Mouse (Mus musculus) thymus, postnatal 4 days (tissue): ENCODE results near the gene Klk13.

ENCODE experiments used
- DNase-seq: peaks from one replicate; pipeline ENCODE4 v3.0.0; 2021

Gene Klk13

DNA sequence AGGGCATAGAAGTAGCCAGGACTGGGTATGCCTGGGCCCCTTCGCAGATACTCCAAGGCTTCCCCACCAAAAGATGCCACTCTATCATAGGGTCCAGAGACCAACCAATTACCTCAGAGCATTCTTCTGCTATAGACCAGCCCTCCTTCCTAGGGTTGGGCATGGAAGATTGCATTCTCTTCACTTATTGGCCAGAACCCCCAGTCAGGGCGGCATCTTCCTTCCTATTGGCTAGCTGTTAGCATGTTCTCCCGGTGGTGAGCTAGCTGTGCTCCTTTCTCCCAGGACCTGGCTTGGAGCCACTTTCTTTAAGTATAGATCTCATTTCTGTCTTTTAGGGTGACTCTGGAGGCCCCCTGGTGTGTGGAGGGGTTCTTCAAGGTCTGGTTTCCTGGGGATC is 60.5 kb downstream of the Klk13 start:
- no peak for DNase-seq

DNA sequence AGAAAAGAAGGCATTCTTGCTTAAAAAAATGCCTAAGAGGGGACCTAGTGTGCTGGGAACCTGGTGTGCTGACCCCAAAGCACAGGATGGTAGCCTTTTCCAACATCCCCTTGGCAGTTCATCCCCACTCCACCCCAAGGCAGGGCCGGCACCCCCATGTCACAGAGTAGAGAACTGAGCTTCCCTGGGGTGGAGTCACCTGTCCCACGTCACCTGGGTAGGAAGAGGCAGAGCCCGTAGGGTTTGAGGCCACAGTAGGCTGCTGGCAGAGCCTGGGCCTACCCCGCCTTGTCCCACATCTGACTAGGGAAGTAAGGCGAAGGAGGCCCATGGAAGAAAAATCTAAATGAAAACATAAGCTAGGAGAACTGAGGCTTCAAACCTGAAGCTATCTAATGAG is 62.0 kb downstream of the Klk13 start, which contains the start of gene Klk11:
TSS of gene Klk11 (plus strand) at position 241 of the 400 bp plus-strand sequence.
- no peak for DNase-seq

- DNase-seq = no peak
Measured at GRCm38 (mm10) chr7:43774802-43775201, 62.4 kb downstream of the Klk13 start.

DNA sequence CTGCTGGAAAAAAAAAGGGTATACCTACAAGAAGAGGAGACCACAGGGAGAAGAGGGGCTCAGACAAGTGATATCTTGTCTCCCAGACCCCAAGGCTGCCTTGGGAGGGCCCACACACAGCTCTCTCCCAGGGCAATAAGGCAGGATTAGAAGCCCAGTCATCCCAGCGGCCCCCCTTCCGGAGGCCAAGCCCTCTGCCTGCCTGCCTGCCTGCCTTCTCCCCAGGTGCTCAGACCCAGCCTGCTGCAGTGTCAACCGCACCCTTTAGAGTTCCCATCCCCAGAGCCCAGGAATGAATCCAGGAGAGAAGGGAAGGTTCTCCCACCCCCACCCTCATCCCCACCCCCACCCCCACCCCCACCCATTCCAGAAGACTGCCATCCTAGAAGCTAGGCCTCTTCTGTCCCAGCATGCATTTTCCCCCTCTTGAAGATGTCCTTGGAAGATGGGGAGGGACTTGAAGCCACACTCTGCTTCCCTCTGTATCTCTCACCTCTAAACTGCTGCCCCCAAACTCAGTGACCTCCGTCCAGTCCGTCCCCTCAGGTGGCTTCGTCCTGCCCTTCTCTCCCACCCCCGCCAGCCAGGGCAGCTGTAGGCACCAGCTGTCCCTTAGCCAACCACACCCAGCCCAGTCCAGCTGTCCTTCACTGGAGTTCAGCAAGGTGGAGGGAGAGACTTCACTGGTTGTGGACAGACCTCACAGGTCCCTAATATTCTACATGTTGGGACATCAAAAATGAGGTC is 63.1 kb downstream of the Klk13 start:
- DNase-seq = no peak

DNA sequence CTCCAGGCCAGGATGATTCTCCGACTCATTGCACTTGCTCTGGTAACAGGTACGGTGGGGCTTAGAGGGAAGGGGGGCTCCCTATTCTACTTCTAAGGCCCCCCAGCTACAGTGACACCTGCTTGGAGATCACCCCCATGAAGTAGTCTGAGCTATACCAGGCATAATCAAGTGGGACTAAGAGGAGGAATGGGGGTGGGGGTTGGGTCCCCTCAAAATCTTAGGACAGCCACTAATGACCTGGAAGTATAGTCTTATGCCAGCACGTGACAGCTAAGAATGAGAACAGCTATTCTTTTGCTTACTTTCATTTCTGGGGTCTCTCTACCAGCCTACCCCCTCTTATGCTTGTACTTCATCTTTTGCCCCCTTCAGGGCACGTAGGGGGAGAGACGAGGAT is 64.1 kb downstream of the Klk13 start:
- no peak for DNase-seq
